Mouse (Mus musculus): ENCODE measurements around the gene Olfr462.

The Olfr462 gene

DNA sequence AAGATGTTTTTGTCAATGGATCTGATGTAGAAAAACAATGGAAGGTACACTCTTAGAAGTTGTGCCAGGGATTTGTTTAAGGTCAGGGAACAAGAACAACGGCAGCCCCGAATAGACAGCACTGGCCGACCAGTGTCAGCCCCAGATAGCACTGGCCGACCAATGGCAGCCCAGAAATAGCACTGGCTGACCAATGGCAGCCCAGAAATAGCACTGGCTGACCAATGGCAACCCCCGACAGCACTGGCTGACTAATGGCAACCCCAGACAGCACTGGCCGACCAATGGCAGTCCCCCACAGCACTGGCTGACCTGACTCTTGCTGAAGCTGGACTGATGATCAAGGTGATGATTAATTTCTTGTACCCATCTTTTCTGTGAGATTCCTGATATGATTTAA lies 44.2 kb downstream of the Olfr462 start:
- DNase-seq (ENCODE audit: low read depth, low spot score): no peak

DNA sequence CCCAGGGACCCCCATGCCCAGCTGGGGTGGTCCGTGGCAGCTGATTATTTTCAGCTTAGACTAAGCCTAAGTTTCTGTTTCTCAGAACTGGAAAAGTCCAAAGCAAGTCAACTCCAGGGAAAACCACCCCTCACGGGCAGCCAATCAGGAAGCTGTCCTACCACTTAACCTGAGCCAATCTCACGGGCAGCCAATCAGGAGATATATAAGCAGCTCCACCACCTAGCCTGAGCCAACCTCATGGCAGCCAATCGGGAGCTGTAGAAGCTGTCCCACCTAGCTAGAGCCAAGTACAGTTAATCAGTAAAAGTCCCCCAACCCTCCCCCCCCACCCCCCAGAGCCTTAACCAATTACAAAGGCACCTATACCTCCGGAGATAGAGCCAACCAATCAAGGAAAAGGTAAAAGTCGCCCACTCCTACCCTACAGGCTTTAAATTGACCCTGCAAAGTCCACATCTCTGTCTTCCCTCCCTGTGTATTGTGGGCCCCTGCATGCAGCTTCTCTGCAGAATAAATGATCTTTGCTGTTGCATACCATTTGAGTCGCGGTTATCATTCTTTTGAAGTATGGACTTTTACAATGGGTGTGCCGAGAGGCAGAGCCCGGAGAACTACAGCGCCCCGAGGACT lies 45.0 kb downstream of the Olfr462 start:
- DNase-seq (ENCODE audit: low read depth, low spot score): no peak

DNA sequence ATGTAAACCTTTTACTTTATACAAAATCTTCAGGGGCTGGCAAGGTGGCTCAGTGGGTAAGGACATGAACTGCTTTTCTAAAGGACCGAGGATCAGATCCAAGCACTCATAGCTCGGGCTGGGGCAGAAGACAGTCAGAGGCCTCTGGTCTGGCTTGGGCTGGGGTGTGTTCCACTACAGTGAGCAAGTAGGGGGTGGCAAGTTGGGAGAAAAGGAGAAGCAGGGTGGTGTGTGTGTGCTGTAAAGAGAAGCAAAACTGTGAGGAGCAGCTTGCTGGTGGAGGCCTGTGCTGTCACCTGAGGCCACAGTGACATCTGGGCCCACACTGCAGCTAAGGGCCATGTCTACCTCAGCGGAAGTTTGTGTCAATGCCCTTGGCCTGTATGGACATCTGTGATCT lies 50.6 kb downstream of the Olfr462 start:
- DNase-seq (ENCODE audit: low read depth, low spot score): no peak

DNA sequence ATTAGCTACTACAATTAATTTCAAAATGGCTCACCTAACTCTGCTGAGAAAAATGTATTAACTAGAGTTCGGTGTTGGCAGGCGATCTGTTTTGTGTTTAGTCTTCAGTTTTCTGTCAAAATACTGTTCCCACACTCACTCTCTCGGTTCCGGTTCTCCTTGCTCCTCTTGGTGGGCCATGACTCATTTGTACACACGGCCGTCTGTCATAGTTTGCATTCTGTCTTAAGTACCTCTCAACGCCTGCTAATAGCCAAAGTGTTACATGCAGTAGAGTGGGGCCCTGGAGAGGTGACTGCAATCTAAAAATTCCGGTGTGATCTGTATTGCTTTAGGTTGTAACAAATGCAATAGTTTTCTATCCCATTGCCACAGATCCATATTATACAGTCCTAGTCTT lies 51.4 kb downstream of the Olfr462 start:
- DNase-seq (ENCODE audit: low read depth, low spot score): no peak

Measured in skeletal muscle tissue, adult 2 months (tissue).